Mouse (Mus musculus): ENCODE results near the gene Dcst2. TPM values are rescaled to one million over a fixed set of nuclear protein-coding genes. Genes with fewer than 3 reads are reported as not detected.

Gene Dcst2
- total RNA-seq, 2 experiments from 2014 or later = not detected

GRCm38 (mm10) chr3:89421810-89422473 is 60.2 kb downstream of the Dcst2 start:
- no peak for ATAC-seq (replicated peaks; ENCODE audit: low FRiP score, low TSS enrichment, poor library complexity, severe bottlenecking)

- ATAC-seq (replicated peaks; ENCODE audit: low FRiP score, low TSS enrichment, poor library complexity, severe bottlenecking) = no peak
Measured at GRCm38 (mm10) chr3:89422556-89423205, 60.9 kb downstream of the Dcst2 start.

GRCm38 (mm10) chr3:89424416-89425140 is 62.8 kb downstream of the Dcst2 start:
- 0 out of 2 replicates have a peak, but pooled peaks have one; percentile 20 for ATAC-seq (replicated peaks; ENCODE audit: low FRiP score, low TSS enrichment, poor library complexity, severe bottlenecking)

- no peak for ATAC-seq (replicated peaks; ENCODE audit: low FRiP score, low TSS enrichment, poor library complexity, severe bottlenecking)
Measured at GRCm38 (mm10) chr3:89425141-89425525, 63.4 kb downstream of the Dcst2 start.

- ATAC-seq (replicated peaks; ENCODE audit: low FRiP score, low TSS enrichment, poor library complexity, severe bottlenecking) = peak; percentile 42
Measured at GRCm38 (mm10) chr3:89425876-89426275, 64.1 kb downstream of the Dcst2 start.

Other genes with a start within 250 kb of the Dcst2 start
- 213 and 235 TPM in 2 replicates for gene Pklr, start 225.8 kb upstream of the Dcst2 start, total RNA-seq (2014; fragmentation: Nextera tagmentation)
- gene Pklr, start 225.8 kb upstream of the Dcst2 start, total RNA-seq (2017) = 157 and 170 TPM in 2 replicates
- 1.5 and 1.6 TPM in 2 replicates for gene Hcn3, start 201.8 kb upstream of the Dcst2 start, total RNA-seq (2014; fragmentation: Nextera tagmentation)
- 1.4 and 2.5 TPM in 2 replicates for gene Hcn3, start 201.8 kb upstream of the Dcst2 start, total RNA-seq (2017)
- gene Clk2, start 197.2 kb upstream of the Dcst2 start, total RNA-seq (2014; fragmentation: Nextera tagmentation) = 72.3 and 88.0 TPM in 2 replicates
- gene Clk2, start 197.2 kb upstream of the Dcst2 start, total RNA-seq (2017) = 46.6 and 69.3 TPM in 2 replicates
- gene Scamp3, start 184.5 kb upstream of the Dcst2 start, total RNA-seq (2014; fragmentation: Nextera tagmentation) = 86.7 and 129 TPM in 2 replicates
- 32.8 and 34.8 TPM in 2 replicates for gene Scamp3, start 184.5 kb upstream of the Dcst2 start, total RNA-seq (2017)
- 28.1 and 39.1 TPM in 2 replicates for gene Fam189b, start 178.8 kb upstream of the Dcst2 start, total RNA-seq (2014; fragmentation: Nextera tagmentation)
- 6.9 and 13.7 TPM in 2 replicates for gene Fam189b, start 178.8 kb upstream of the Dcst2 start, total RNA-seq (2017)
- gene Gba, start 159.0 kb upstream of the Dcst2 start, total RNA-seq (2014; fragmentation: Nextera tagmentation) = 39.6 and 41.4 TPM in 2 replicates
- gene Gba, start 159.0 kb upstream of the Dcst2 start, total RNA-seq (2017) = 36.5 and 44.3 TPM in 2 replicates
- gene Thbs3, start 146.8 kb upstream of the Dcst2 start, total RNA-seq (2014; fragmentation: Nextera tagmentation) = 4.0 TPM in 1 of 2 replicates, not detected in the other
- 0.57 and 1.7 TPM in 2 replicates for gene Thbs3, start 146.8 kb upstream of the Dcst2 start, total RNA-seq (2017)
- 114 and 122 TPM in 2 replicates for gene Mtx1, start 134.9 kb upstream of the Dcst2 start, total RNA-seq (2014; fragmentation: Nextera tagmentation)
- gene Mtx1, start 134.9 kb upstream of the Dcst2 start, total RNA-seq (2017) = 68.1 and 92.8 TPM in 2 replicates
- gene Muc1, start 132.9 kb upstream of the Dcst2 start, total RNA-seq (2014; fragmentation: Nextera tagmentation) = not detected in 2 replicates
- not detected in 2 replicates for gene Muc1, start 132.9 kb upstream of the Dcst2 start, total RNA-seq (2017)
- 127 and 147 TPM in 2 replicates for gene Krtcap2, start 116.0 kb upstream of the Dcst2 start, total RNA-seq (2014; fragmentation: Nextera tagmentation)
- gene Krtcap2, start 116.0 kb upstream of the Dcst2 start, total RNA-seq (2017) = 119 and 124 TPM in 2 replicates
- not detected in 2 replicates for gene Trim46, start 115.7 kb upstream of the Dcst2 start, total RNA-seq (2014; fragmentation: Nextera tagmentation)
- not detected in 2 replicates for gene Trim46, start 115.7 kb upstream of the Dcst2 start, total RNA-seq (2017)
- 44.2 and 75.7 TPM in 2 replicates for gene Dpm3, start 102.6 kb upstream of the Dcst2 start, total RNA-seq (2014; fragmentation: Nextera tagmentation)
- gene Dpm3, start 102.6 kb upstream of the Dcst2 start, total RNA-seq (2017) = 30.1 and 90.9 TPM in 2 replicates
- 35.4 and 66.5 TPM in 2 replicates for gene Slc50a1, start 91.4 kb upstream of the Dcst2 start, total RNA-seq (2014; fragmentation: Nextera tagmentation)
- 31.4 and 50.3 TPM in 2 replicates for gene Slc50a1, start 91.4 kb upstream of the Dcst2 start, total RNA-seq (2017)
- not detected in 2 replicates for gene Efna1, start 80.8 kb upstream of the Dcst2 start, total RNA-seq (2014; fragmentation: Nextera tagmentation)
- not detected in 2 replicates for gene Efna1, start 80.8 kb upstream of the Dcst2 start, total RNA-seq (2017)
- not detected in 2 replicates for gene Efna3, start 39.0 kb upstream of the Dcst2 start, total RNA-seq (2014; fragmentation: Nextera tagmentation)
- not detected in 2 replicates for gene Efna3, start 39.0 kb upstream of the Dcst2 start, total RNA-seq (2017)
- 0.30 TPM in 1 of 2 replicates, not detected in the other for gene Efna4, start 23.9 kb upstream of the Dcst2 start, total RNA-seq (2014; fragmentation: Nextera tagmentation)
- gene Efna4, start 23.9 kb upstream of the Dcst2 start, total RNA-seq (2017) = 0.30 TPM in 1 of 2 replicates, not detected in the other
- gene Adam15, start 12.0 kb upstream of the Dcst2 start, total RNA-seq (2014; fragmentation: Nextera tagmentation) = 7.4 and 11.4 TPM in 2 replicates
- 2.3 and 6.4 TPM in 2 replicates for gene Adam15, start 12.0 kb upstream of the Dcst2 start, total RNA-seq (2017)
- gene Dcst1, start 3.3 kb downstream of the Dcst2 start, total RNA-seq (2014; fragmentation: Nextera tagmentation) = not detected in 2 replicates
- gene Dcst1, start 3.3 kb downstream of the Dcst2 start, total RNA-seq (2017) = not detected in 2 replicates
- gene Zbtb7b, start 32.8 kb downstream of the Dcst2 start, total RNA-seq (2014; fragmentation: Nextera tagmentation) = 5.0 and 6.6 TPM in 2 replicates
- 7.3 and 11.5 TPM in 2 replicates for gene Zbtb7b, start 32.8 kb downstream of the Dcst2 start, total RNA-seq (2017)
- gene Lenep, start 40.8 kb downstream of the Dcst2 start, total RNA-seq (2014; fragmentation: Nextera tagmentation) = 3.5 and 3.6 TPM in 2 replicates
- not detected in 2 replicates for gene Lenep, start 40.8 kb downstream of the Dcst2 start, total RNA-seq (2017)
- 24.8 and 27.7 TPM in 2 replicates for gene Flad1, start 49.9 kb downstream of the Dcst2 start, total RNA-seq (2014; fragmentation: Nextera tagmentation)
- 10.7 and 12.6 TPM in 2 replicates for gene Flad1, start 49.9 kb downstream of the Dcst2 start, total RNA-seq (2017)
- 185 and 237 TPM in 2 replicates for gene Cks1b, start 56.4 kb downstream of the Dcst2 start, total RNA-seq (2014; fragmentation: Nextera tagmentation)
- 127 and 184 TPM in 2 replicates for gene Cks1b, start 56.4 kb downstream of the Dcst2 start, total RNA-seq (2017)
- 95.9 and 113 TPM in 2 replicates for gene Shc1, start 56.5 kb downstream of the Dcst2 start, total RNA-seq (2014; fragmentation: Nextera tagmentation)
- 40.2 and 68.5 TPM in 2 replicates for gene Shc1, start 56.5 kb downstream of the Dcst2 start, total RNA-seq (2017)
- gene Pygo2, start 68.2 kb downstream of the Dcst2 start, total RNA-seq (2014; fragmentation: Nextera tagmentation) = 38.5 and 42.2 TPM in 2 replicates
- 9.6 and 19.9 TPM in 2 replicates for gene Pygo2, start 68.2 kb downstream of the Dcst2 start, total RNA-seq (2017)
- gene Pbxip1, start 74.7 kb downstream of the Dcst2 start, total RNA-seq (2014; fragmentation: Nextera tagmentation) = 7.5 and 8.2 TPM in 2 replicates
- 14.6 and 30.4 TPM in 2 replicates for gene Pbxip1, start 74.7 kb downstream of the Dcst2 start, total RNA-seq (2017)
- gene Pmvk, start 92.6 kb downstream of the Dcst2 start, total RNA-seq (2014; fragmentation: Nextera tagmentation) = 29.1 and 66.3 TPM in 2 replicates
- 28.2 and 33.5 TPM in 2 replicates for gene Pmvk, start 92.6 kb downstream of the Dcst2 start, total RNA-seq (2017)
- not detected in 2 replicates for gene Kcnn3, start 158.2 kb downstream of the Dcst2 start, total RNA-seq (2014; fragmentation: Nextera tagmentation)
- gene Kcnn3, start 158.2 kb downstream of the Dcst2 start, total RNA-seq (2017) = not detected in 2 replicates

Measured in megakaryocyte-erythroid progenitor cell, adult 5-6 weeks (primary cell).